Mouse (Mus musculus) megakaryocyte progenitor cell, adult 5-6 weeks (primary cell): ENCODE results near the gene Ndufa7. TPM values are rescaled to one million over a fixed set of nuclear protein-coding genes. Genes with fewer than 3 reads are reported as not detected.

ENCODE experiments used
- ATAC-seq: replicated peaks from 2 replicates; pipeline ENCODE4 v1.8.0; 2016; ENCODE audit warnings: mild to moderate bottlenecking, moderate TSS enrichment, inconsistent platforms; ENCODE audit not compliant: poor library complexity
- total RNA-seq, 2 experiments: library from RNA; stranded (forward) in 1 of 2; stranded (reverse) in 1 of 2; fragments of 157-497, 149-512 nt in 1 of 2; fragments of 200-1000 nt in 1 of 2; gene quantifications; 2 replicates each; pipeline versions ENCODE4 v1.2.3 to v1.2.4; 2015 to 2017

Ndufa7 gene
- total RNA-seq (2015) (161 and 174 TPM in 2 replicates), total RNA-seq (2017) (122 and 151 TPM in 2 replicates)

GRCm38 (mm10) chr17:33824084-33824996 is at the start of gene Ndufa7, which contains the start of gene Rps28:
Gene Ndufa7, plus strand, starts transcription at chr17:33824572.
Gene Rps28, minus strand, starts transcription at chr17:33824562.
- ATAC-seq = peak; percentile 94

- no peak for ATAC-seq
Observed at GRCm38 (mm10) chr17:33774573-33775155, 49.7 kb upstream of the Ndufa7 start.

GRCm38 (mm10) chr17:33775287-33775686 is 49.1 kb upstream of the Ndufa7 start:
- no peak for ATAC-seq

- no peak for ATAC-seq
Observed at GRCm38 (mm10) chr17:33779271-33779966, 45.0 kb upstream of the Ndufa7 start.

- no peak for ATAC-seq
Observed at GRCm38 (mm10) chr17:33779967-33780295, 44.4 kb upstream of the Ndufa7 start.

- peak; percentile 55 for ATAC-seq
Observed at GRCm38 (mm10) chr17:33780431-33780830, 43.9 kb upstream of the Ndufa7 start.

GRCm38 (mm10) chr17:33781124-33781977 is 43.0 kb upstream of the Ndufa7 start, which contains the start of gene Angptl4:
Gene Angptl4, minus strand, starts transcription at chr17:33781830.
- peak; percentile 89 for ATAC-seq

GRCm38 (mm10) chr17:33782067-33782466 is 42.3 kb upstream of the Ndufa7 start:
- ATAC-seq = no peak

- ATAC-seq = no peak
Observed at GRCm38 (mm10) chr17:33783408-33783807, 41.0 kb upstream of the Ndufa7 start.

- no peak for ATAC-seq
Observed at GRCm38 (mm10) chr17:33784939-33785338, 39.4 kb upstream of the Ndufa7 start.

GRCm38 (mm10) chr17:33786375-33786774 is 38.0 kb upstream of the Ndufa7 start:
- no peak for ATAC-seq

GRCm38 (mm10) chr17:33788732-33789131 is 35.6 kb upstream of the Ndufa7 start:
- no peak for ATAC-seq

- no peak for ATAC-seq
Observed at GRCm38 (mm10) chr17:33798306-33798705, 26.1 kb upstream of the Ndufa7 start.

GRCm38 (mm10) chr17:33799277-33799676 is 25.1 kb upstream of the Ndufa7 start:
- ATAC-seq = 0 out of 2 replicates have a peak, but pooled peaks have one; percentile 39

- ATAC-seq = peak; percentile 54
Observed at GRCm38 (mm10) chr17:33802221-33802620, 22.2 kb upstream of the Ndufa7 start.

- peak; percentile 61 for ATAC-seq
Observed at GRCm38 (mm10) chr17:33804205-33804604, 20.2 kb upstream of the Ndufa7 start.

GRCm38 (mm10) chr17:33804745-33805144 is 19.6 kb upstream of the Ndufa7 start:
- no peak for ATAC-seq

- no peak for ATAC-seq
Observed at GRCm38 (mm10) chr17:33807181-33807888, 17.0 kb upstream of the Ndufa7 start.

GRCm38 (mm10) chr17:33808192-33808591 is 16.2 kb upstream of the Ndufa7 start:
- ATAC-seq = no peak
